Mouse (Mus musculus): ENCODE measurements at regions not wholly inside any gene's neighbourhood (a gene's known extent, or its start where the extent isn't known, plus 50 kb on each side); places are given as distances from the start of the nearest gene placed in this dataset.

DNA sequence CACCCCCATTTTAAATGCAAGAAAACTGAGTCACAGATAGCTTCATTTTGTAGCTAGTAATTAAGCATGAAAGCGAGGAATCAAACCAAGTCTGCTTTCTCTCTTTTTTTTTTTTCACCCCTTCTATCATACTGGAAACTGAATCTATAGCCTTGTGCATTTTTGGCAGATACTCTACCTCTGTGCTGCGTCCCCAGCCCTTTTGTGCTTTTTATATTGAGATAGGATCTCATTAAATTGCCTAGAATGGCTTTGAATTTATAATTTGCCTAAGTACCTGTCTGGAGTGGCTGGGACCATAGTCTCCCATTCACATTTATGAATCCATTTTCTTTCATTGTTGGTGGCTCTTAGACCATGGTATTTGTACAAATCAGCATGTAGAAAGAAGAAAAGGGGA lies 209.9 kb upstream of the Fggy start:
- no peak for ATAC-seq (ENCODE audit: extremely low read depth, insufficient number of reproducible peaks, low FRiP score, poor library complexity, severe bottlenecking)
- DNase-seq (ENCODE audit: low spot score), result no peak
- Histone ChIP-seq H3K4me3 (ENCODE audit: low read depth, low read length) (no peak overlapping the region), H3K4me1 (ENCODE audit: insufficient read depth, low read depth, low read length) (no peaks in the 10 kb centered on the region), H3K27me3 (ENCODE audit: insufficient read depth, low read length) (no peaks in the 10 kb centered on the region), H3K9me3 (replicated peaks) (no peaks in the 10 kb centered on the region), H3K36me3 (replicated peaks) (no peaks in the 10 kb centered on the region)
- no peak for TF ChIP-seq GATA2 (IDR thresholded peaks at IDR 0.05; ENCODE audit: borderline replicate concordance, low read depth, low read length)
- TF ChIP-seq GATA1 (IDR thresholded peaks at IDR 0.05; ENCODE audit: borderline replicate concordance, low read length), result no peak
- TF ChIP-seq POLR2AphosphoS5 (IDR thresholded peaks at IDR 0.05; ENCODE audit: insufficient replicate concordance, low read depth, low read length), result no peak
- no peak for TF ChIP-seq CTCF (IDR thresholded peaks at IDR 0.05; ENCODE audit: low read depth, low read length)

DNA sequence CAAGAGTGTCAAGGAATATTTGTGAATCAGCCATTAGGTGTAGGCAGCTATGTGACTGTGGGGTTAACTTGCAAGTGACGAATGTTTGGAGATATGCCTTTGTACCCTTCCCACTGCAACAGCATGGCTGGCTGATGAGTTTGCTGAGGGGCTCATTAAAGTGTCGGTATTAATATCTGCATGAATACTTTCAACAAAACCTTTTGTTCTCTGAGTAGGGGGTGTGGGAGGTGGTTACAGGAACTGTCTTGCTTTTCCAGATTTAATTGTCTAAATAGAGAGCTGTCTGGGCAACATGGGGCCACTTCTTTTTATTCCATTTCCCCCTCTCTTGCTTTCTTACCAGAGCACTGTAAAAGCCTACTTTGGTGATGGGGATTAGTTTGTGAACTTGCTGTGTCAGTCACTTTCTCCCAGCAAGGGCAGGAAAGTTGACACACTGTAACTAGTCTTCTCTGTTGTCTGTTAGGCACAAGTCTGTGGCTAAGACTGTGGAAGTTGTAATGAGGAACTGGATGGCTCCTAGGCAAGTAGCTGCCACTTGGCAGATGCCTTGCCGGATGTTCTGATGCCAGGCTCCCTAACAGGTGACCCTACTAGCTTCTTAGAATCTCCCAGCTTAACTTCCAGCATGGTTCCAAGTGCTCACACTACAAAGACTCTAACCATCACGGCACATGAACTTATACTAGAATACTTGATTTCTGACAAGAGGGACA lies 208.7 kb upstream of the Fggy start:
- ATAC-seq (ENCODE audit: extremely low read depth, insufficient number of reproducible peaks, low FRiP score, poor library complexity, severe bottlenecking) (no peak), DNase-seq (ENCODE audit: low spot score) (no peak)
- Histone ChIP-seq H3K27me3 (ENCODE audit: insufficient read depth, low read length) (no peaks in the 10 kb centered on the region), H3K36me3 (replicated peaks) (no peaks in the 10 kb centered on the region), H3K9me3 (replicated peaks) (no peaks in the 10 kb centered on the region), H3K4me3 (ENCODE audit: low read depth, low read length) (no peak overlapping the region), H3K4me1 (ENCODE audit: insufficient read depth, low read depth, low read length) (no peaks in the 10 kb centered on the region)
- TF ChIP-seq POLR2AphosphoS5 (IDR thresholded peaks at IDR 0.05; ENCODE audit: insufficient replicate concordance, low read depth, low read length) (no peak), GATA1 (IDR thresholded peaks at IDR 0.05; ENCODE audit: borderline replicate concordance, low read length) (no peak), CTCF (IDR thresholded peaks at IDR 0.05; ENCODE audit: low read depth, low read length) (no peak), TAL1 (conservative IDR thresholded peaks at IDR 0.05; ENCODE audit: low read depth, low read length) (no peak), GATA2 (IDR thresholded peaks at IDR 0.05; ENCODE audit: borderline replicate concordance, low read depth, low read length) (no peak)

DNA sequence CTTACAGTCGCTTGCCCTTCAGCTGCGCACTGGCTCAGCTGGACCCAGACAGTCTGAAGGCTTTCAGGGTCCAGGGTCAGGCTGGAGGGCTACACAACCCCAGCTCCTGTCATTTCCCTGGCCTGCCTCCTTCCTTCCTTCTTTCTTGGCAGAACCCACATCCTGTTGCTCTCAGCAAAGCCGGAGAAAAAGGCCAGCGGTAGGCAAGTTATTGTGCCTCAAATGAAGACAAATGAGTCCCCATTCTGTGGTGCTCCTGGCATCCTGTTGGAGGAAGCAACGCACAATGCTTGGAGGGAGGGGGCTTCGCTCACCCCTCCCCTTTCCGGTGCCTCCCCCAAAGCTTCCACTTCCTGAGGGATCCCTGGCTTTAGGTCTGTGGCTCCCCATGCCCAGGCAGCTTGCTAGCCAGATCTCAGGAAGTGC lies 203.4 kb upstream of the Fggy start:
- no peaks in the 10 kb centered on the region for H3K4me1 ChIP-seq (ENCODE audit: insufficient read depth, low read depth, low read length)

DNA sequence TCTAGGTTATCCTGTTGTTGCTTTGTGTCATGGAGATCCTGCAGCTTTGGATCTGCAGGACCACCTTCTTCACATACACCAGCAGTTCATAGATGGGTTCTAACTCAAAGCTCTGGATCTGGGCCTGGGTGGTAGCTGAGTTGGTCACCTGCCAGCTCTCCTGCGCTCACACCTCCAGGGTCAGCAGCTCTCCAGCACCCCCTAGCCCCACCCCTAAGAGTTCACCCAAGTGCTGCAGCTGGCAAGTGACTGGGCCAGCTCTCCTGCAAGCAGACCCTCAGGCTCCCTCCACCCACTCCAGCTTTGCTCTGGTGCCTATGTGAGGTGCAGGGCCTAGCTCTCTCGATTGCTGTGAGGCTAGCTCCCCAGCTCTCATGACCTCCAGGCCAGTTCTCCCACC lies 198.6 kb upstream of the Fggy start:
- H3K4me1 ChIP-seq (ENCODE audit: insufficient read depth, low read depth, low read length), result no peaks in the 10 kb centered on the region
- DNase-seq (ENCODE audit: low spot score), result no peak
- TF ChIP-seq GATA2 (IDR thresholded peaks at IDR 0.05; ENCODE audit: borderline replicate concordance, low read depth, low read length), result no peak
- TF ChIP-seq GATA1 (IDR thresholded peaks at IDR 0.05; ENCODE audit: borderline replicate concordance, low read length), result no peak
- no peak for TF ChIP-seq TAL1 (conservative IDR thresholded peaks at IDR 0.05; ENCODE audit: low read depth, low read length)
- TF ChIP-seq POLR2AphosphoS5 (IDR thresholded peaks at IDR 0.05; ENCODE audit: insufficient replicate concordance, low read depth, low read length), result no peak
- TF ChIP-seq CTCF (IDR thresholded peaks at IDR 0.05; ENCODE audit: low read depth, low read length), result no peak
- no peak overlapping the region for H3K4me3 ChIP-seq (ENCODE audit: low read depth, low read length)
- no peaks in the 10 kb centered on the region for H3K36me3 ChIP-seq (replicated peaks)
- H3K27me3 ChIP-seq (ENCODE audit: insufficient read depth, low read length), result peaks cover 3% of the 10 kb centered on the region; the same call in 1 of the 2 replicates
- no peak for ATAC-seq (ENCODE audit: extremely low read depth, insufficient number of reproducible peaks, low FRiP score, poor library complexity, severe bottlenecking)
- H3K9me3 ChIP-seq (replicated peaks), result no peaks in the 10 kb centered on the region

More for the DNA sequence above, 203.4 kb upstream of the Fggy start:
- no peaks in the 10 kb centered on the region for H3K36me3 ChIP-seq (replicated peaks)
- no peak for DNase-seq (ENCODE audit: low spot score)
- H3K9me3 ChIP-seq (replicated peaks), result no peaks in the 10 kb centered on the region
- no peak for ATAC-seq (ENCODE audit: extremely low read depth, insufficient number of reproducible peaks, low FRiP score, poor library complexity, severe bottlenecking)
- H3K27me3 ChIP-seq (ENCODE audit: insufficient read depth, low read length), result peaks cover 3% of the 10 kb centered on the region; the same call in 1 of the 2 replicates
- H3K4me3 ChIP-seq (ENCODE audit: low read depth, low read length), result no peak overlapping the region
- TF ChIP-seq CTCF (IDR thresholded peaks at IDR 0.05; ENCODE audit: low read depth, low read length) (no peak), GATA2 (IDR thresholded peaks at IDR 0.05; ENCODE audit: borderline replicate concordance, low read depth, low read length) (no peak), TAL1 (conservative IDR thresholded peaks at IDR 0.05; ENCODE audit: low read depth, low read length) (no peak), GATA1 (IDR thresholded peaks at IDR 0.05; ENCODE audit: borderline replicate concordance, low read length) (no peak), POLR2AphosphoS5 (IDR thresholded peaks at IDR 0.05; ENCODE audit: insufficient replicate concordance, low read depth, low read length) (no peak)

DNA sequence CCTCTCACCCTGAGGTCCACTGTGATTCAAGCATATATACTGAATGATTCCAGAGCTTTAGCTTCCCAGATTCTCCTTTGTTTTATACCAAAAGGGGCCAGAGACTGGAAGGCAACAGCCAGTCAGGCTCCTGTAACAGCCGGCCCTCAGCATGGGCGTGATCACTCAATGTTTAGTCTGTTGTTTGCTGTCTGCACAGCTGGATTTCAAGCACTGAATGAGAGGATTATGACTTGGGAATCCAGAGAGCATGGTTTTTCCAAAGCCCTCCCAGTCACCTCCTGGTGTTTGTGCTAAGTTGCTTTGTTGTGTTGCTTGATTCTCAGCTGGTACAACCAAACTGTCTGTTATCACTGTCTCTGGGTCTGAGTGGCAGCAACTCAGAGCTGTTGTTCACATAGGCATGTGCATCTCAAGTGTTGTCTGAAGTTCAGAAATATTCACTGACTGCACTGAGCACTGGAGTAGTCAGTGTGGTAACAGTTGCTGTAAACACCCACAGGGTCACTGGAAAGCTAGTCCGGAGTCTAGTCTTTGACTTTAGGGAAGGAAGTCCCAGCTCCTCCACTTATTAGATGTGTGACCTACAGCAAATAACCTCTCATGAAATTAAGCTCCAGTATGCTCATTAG lies 196.9 kb upstream of the Fggy start:
- no peak for DNase-seq (ENCODE audit: low spot score)
- no peak for TF ChIP-seq GATA2 (IDR thresholded peaks at IDR 0.05; ENCODE audit: borderline replicate concordance, low read depth, low read length)
- ATAC-seq (ENCODE audit: extremely low read depth, insufficient number of reproducible peaks, low FRiP score, poor library complexity, severe bottlenecking), result no peak
- Histone ChIP-seq H3K9me3 (replicated peaks) (no peaks in the 10 kb centered on the region), H3K27me3 (ENCODE audit: insufficient read depth, low read length) (peaks cover 3% of the 10 kb centered on the region; the same call in 1 of the 2 replicates), H3K4me3 (ENCODE audit: low read depth, low read length) (no peak overlapping the region), H3K4me1 (ENCODE audit: insufficient read depth, low read depth, low read length) (no peaks in the 10 kb centered on the region), H3K36me3 (replicated peaks) (no peaks in the 10 kb centered on the region)

DNA sequence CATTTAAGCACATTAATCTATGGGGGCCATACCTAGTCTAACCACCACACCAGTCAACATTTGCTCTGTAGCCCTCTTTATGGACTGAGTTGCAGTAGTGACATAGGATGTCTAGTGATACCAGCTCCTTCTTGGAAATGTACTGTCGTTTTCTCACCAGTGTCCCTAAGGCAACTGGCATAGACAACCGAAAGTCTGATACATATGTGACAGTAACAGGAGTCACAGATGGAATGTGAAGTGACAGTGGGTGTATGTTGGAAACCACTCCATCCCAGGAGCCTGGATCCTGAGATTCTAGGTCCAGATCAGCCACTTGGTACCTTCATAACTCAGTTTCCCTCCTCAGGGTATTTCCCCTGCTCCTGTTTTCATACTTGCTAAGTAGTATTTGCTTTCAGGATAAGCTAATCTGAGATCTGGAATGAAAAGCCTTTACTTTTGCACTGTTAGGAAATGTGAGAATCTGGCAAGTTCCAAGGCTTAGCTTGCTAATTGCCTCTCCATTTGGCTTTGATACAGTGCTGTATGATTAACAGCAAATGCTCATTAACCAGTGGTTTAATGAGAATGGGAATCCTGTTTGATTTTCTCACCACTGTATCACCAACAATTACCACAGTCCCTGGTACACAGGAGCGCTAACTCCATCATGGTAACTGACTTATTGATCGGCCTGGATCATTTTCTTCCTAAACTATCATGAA lies 192.8 kb upstream of the Fggy start:
- no peak for TF ChIP-seq GATA1 (IDR thresholded peaks at IDR 0.05; ENCODE audit: borderline replicate concordance, low read length)
- TF ChIP-seq GATA2 (IDR thresholded peaks at IDR 0.05; ENCODE audit: borderline replicate concordance, low read depth, low read length), result no peak
- TF ChIP-seq TAL1 (conservative IDR thresholded peaks at IDR 0.05; ENCODE audit: low read depth, low read length), result no peak
- TF ChIP-seq CTCF (IDR thresholded peaks at IDR 0.05; ENCODE audit: low read depth, low read length), result no peak
- TF ChIP-seq POLR2AphosphoS5 (IDR thresholded peaks at IDR 0.05; ENCODE audit: insufficient replicate concordance, low read depth, low read length), result no peak
- H3K9me3 ChIP-seq (replicated peaks), result no peaks in the 10 kb centered on the region
- H3K4me1 ChIP-seq (ENCODE audit: insufficient read depth, low read depth, low read length), result no peaks in the 10 kb centered on the region
- DNase-seq (ENCODE audit: low spot score) (no peak), ATAC-seq (ENCODE audit: extremely low read depth, insufficient number of reproducible peaks, low FRiP score, poor library complexity, severe bottlenecking) (no peak)
- no peaks in the 10 kb centered on the region for H3K27me3 ChIP-seq (ENCODE audit: insufficient read depth, low read length)
- H3K36me3 ChIP-seq (replicated peaks), result no peaks in the 10 kb centered on the region
- H3K4me3 ChIP-seq (ENCODE audit: low read depth, low read length), result no peak overlapping the region

All from G1E (cell line).